Mouse (Mus musculus): Measurements from ENCODE around the gene Gm45233.

DNA sequence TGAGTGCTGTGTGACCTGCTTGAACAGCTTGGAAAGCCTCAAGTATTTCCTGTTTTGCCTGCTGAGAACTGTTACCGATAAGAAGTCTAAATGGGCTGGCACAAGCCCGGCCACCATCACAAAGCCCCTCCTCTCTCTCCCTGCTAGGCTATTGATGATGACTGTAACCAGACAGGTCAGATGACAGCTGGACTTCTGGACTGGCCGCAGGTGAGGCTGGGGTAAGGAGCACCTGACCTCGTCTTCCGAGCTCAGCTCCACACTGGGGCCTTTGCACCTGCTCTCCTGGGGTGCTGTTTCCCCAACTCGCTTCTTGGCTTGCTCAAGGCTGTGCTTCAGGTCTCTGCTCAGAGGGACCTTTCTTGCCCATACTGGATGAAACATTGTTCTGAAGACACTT is 10.4 kb downstream of the Gm45233 start:
- TF ChIP-seq CTCF (IDR thresholded peaks at IDR 0.05; ENCODE audit: borderline replicate concordance, extremely low read depth, insufficient read depth, insufficient read length) (no peak), POLR2A (IDR thresholded peaks at IDR 0.05; ENCODE audit: borderline replicate concordance, extremely low read depth, insufficient read depth, insufficient read length, poor library complexity, severe bottlenecking) (no peak)

All from brain, embryonic 14.5 days (tissue).